Mouse (Mus musculus): ENCODE measurements around the gene Cbs. TPM values are rescaled to one million over a fixed set of nuclear protein-coding genes. Genes with fewer than 3 reads are reported as not detected.

Gene Cbs
- 10 to 100 TPM; 10.2 to 28.5 TPM for total RNA-seq (2021)
- long read RNA-seq, experiment 1, full-length matches to known transcripts, result 9 of 14 reads
- long read RNA-seq, experiment 1, partial matches to known transcripts, result 3 of 14 reads
- long read RNA-seq, experiment 1, other reads (novel, unspliced or antisense), result 2 of 14 reads
- long read RNA-seq, experiment 2, partial matches to known transcripts, result 3 of 4 reads
- long read RNA-seq, experiment 2, other reads (novel, unspliced or antisense), result 0 of 4 reads

GRCm38 (mm10) chr17:31636942-31637811 lies at the start of gene Cbs:
TSS of gene Cbs (minus strand) at chr17:31637238.
- peak; percentile 52 to 61 for DNase-seq (ENCODE audit: low spot score in 2 of 2)

- no peak for DNase-seq (ENCODE audit: low spot score in 2 of 2)
Observed at GRCm38 (mm10) chr17:31686225-31686564, 49.2 kb upstream of the Cbs start.

GRCm38 (mm10) chr17:31685514-31686224 lies 48.6 kb upstream of the Cbs start:
- peak; percentile 45 to 78 for DNase-seq (ENCODE audit: low spot score in 2 of 2)

GRCm38 (mm10) chr17:31680450-31680849 lies 43.4 kb upstream of the Cbs start:
- DNase-seq (ENCODE audit: low spot score in 2 of 2), result no peak

GRCm38 (mm10) chr17:31677507-31677906 lies 40.5 kb upstream of the Cbs start, which contains the start of gene Cryaa:
TSS of gene Cryaa (plus strand) at chr17:31677807.
- DNase-seq (ENCODE audit: low spot score in 2 of 2), result no peak

GRCm38 (mm10) chr17:31674426-31674825 lies 37.4 kb upstream of the Cbs start:
- DNase-seq (ENCODE audit: low spot score in 2 of 2), result no peak

GRCm38 (mm10) chr17:31672279-31672678 lies 35.2 kb upstream of the Cbs start:
- DNase-seq (ENCODE audit: low spot score in 2 of 2), result no peak

GRCm38 (mm10) chr17:31671698-31672097 lies 34.7 kb upstream of the Cbs start:
- DNase-seq (ENCODE audit: low spot score in 2 of 2), result no peak

- no peak for DNase-seq (ENCODE audit: low spot score in 2 of 2)
Observed at GRCm38 (mm10) chr17:31670163-31670562, 33.1 kb upstream of the Cbs start.

GRCm38 (mm10) chr17:31668306-31668705 lies 31.3 kb upstream of the Cbs start:
- no peak for DNase-seq (ENCODE audit: low spot score in 2 of 2)

GRCm38 (mm10) chr17:31664760-31665159 lies 27.7 kb upstream of the Cbs start:
- peak; percentile 55 to 75 for DNase-seq (ENCODE audit: low spot score in 2 of 2)

GRCm38 (mm10) chr17:31662855-31663254 lies 25.8 kb upstream of the Cbs start:
- no peak for DNase-seq (ENCODE audit: low spot score in 2 of 2)

GRCm38 (mm10) chr17:31660661-31661250 lies 23.7 kb upstream of the Cbs start:
- DNase-seq (ENCODE audit: low spot score in 2 of 2), result no peak

- peak; percentile 94 to 95 for DNase-seq (ENCODE audit: low spot score in 2 of 2)
Observed at GRCm38 (mm10) chr17:31658468-31659185, 21.6 kb upstream of the Cbs start, which contains the start of gene U2af1. TSS of gene U2af1 (minus strand) at chr17:31658892.

- DNase-seq (ENCODE audit: low spot score in 2 of 2), result no peak
Observed at GRCm38 (mm10) chr17:31658136-31658467, 21.1 kb upstream of the Cbs start.

GRCm38 (mm10) chr17:31657141-31657983 lies 20.3 kb upstream of the Cbs start:
- no peak for DNase-seq (ENCODE audit: low spot score in 2 of 2)

- no peak for DNase-seq (ENCODE audit: low spot score in 2 of 2)
Observed at GRCm38 (mm10) chr17:31656682-31657081, 19.6 kb upstream of the Cbs start.

- no peak for DNase-seq (ENCODE audit: low spot score in 2 of 2)
Observed at GRCm38 (mm10) chr17:31655366-31655765, 18.3 kb upstream of the Cbs start.

- no peak for DNase-seq (ENCODE audit: low spot score in 2 of 2)
Observed at GRCm38 (mm10) chr17:31653277-31653676, 16.2 kb upstream of the Cbs start.

GRCm38 (mm10) chr17:31652152-31652551 lies 15.1 kb upstream of the Cbs start:
- DNase-seq (ENCODE audit: low spot score in 2 of 2), result no peak

All from adrenal gland, postnatal 4 days (tissue).